Mouse (Mus musculus) neural tube, embryonic 10.5 days (tissue): Measurements from ENCODE around the gene Csnk2a2.

Source experiments
- DNase-seq: peaks from one replicate; pipeline ENCODE4 v3.0.0-alpha.2; 2017; ENCODE audit warnings: low spot score; ENCODE audit errors: extremely low spot score

The Csnk2a2 gene

DNA sequence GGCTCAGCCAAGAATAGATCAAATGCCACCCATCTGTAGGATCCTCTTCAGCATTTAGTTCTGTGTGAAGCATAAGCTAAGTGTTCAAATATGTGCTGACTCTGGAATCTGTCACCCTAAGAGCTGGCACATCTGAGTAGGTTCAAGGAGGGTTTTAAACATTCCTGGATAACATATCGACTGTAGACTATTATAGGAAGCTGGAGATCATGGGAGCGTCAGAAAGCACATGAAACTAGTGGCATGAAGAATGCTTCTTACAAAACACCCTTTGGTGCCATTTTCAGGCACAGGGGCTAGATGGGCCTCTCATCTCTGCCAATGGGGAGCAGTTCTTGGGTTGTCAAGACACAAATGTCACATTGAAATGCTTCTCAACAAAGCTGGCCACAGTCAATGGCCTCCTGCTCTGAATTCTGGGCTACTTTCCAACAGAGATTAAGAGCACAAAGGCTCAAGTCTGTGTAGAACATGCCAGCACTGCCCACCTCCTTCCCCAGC lies 63.0 kb downstream of the Csnk2a2 start:
- no peak for DNase-seq

DNA sequence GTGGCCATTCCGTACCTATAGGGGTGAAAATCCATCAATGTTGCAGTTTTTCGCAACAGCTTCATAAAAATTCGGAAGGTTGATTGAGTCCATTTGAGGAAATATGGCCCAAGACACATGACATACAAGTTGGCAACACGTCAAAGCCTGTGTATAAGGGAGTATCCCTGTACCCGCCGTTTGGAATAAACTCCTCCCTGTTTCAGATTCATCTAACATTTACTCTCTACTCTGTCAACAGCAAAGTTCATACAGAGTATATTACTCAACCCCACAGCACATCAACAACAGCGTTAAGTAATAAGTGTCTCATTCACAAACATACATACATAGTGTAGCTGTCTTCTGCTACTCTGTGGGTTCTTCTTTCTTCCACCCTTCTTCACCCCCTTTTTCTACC lies 65.2 kb downstream of the Csnk2a2 start:
- DNase-seq: no peak

- no peak for DNase-seq
Observed at GRCm38 (mm10) chr8:95422193-95422810, 67.5 kb downstream of the Csnk2a2 start.

GRCm38 (mm10) chr8:95411309-95411972 lies 78.4 kb downstream of the Csnk2a2 start:
- DNase-seq: no peak

GRCm38 (mm10) chr8:95409518-95409917 lies 80.3 kb downstream of the Csnk2a2 start:
- no peak for DNase-seq

GRCm38 (mm10) chr8:95401091-95401490 lies 88.7 kb downstream of the Csnk2a2 start:
- DNase-seq: no peak

GRCm38 (mm10) chr8:95399131-95399530 lies 90.7 kb downstream of the Csnk2a2 start:
- DNase-seq: no peak

- DNase-seq: no peak
Observed at GRCm38 (mm10) chr8:95397201-95397600, 92.6 kb downstream of the Csnk2a2 start.

DNA sequence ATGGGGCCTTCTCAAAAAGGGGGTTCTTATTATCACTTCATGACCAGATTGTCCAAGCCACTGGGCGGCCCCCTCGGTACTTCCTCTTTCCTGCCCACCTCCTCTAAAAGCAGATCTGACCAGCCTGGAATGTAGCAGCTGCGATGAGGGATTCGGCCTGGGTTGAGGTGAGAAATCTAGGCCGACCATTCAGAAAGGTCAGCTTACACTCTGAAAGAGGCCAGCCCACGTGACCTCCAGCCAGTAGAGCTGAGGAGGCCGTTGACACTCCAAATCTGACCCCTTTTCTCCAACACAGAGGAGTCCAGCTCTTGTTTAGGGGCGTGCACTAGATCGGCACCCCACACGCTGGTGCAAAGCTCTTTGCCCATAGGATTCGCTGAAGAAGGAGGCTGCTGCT lies 93.1 kb downstream of the Csnk2a2 start:
- no peak for DNase-seq
